Mouse (Mus musculus): ENCODE results near the gene Baiap2l1.

GRCm38 (mm10) chr5:144282470-144283260 lies 75.2 kb downstream of the Baiap2l1 start:
- TF ChIP-seq CTCF (IDR thresholded peaks at IDR 0.05; ENCODE audit: insufficient read depth, low read depth, low read length): no peak
- TF ChIP-seq POLR2A (IDR thresholded peaks at IDR 0.05; ENCODE audit: insufficient read depth, low read depth, low read length): no peak

Data from olfactory bulb, adult 2 months (tissue).